Mouse (Mus musculus) hindbrain, embryonic 12.5 days (tissue): ENCODE results near the gene Bud23. TPM values are rescaled to one million over a fixed set of nuclear protein-coding genes. Genes with fewer than 3 reads are reported as not detected.
A peak's percentile ranks its signal among the peaks of the same experiment; 100 is the strongest.
"Not testable (repeated sequence)": the region's sequence is repeated elsewhere in the genome, so short reads cannot be mapped to it uniquely, and the experiment has no call there.

Source experiments
- ATAC-seq: fragments of 200-750 bp; cut with Nextera tagmentation; 2 replicates; pipeline ENCODE4 v1.8.0; 2017; ENCODE audit warnings: moderate TSS enrichment; ENCODE audit not compliant: low FRiP score
- H3K27ac ChIP-seq: fragments of 300-500 bp; sonication (generic); 2 replicates; pipeline ENCODE4 v1.5.1; 2016; ENCODE audit warnings: mild to moderate bottlenecking
- H3K27me3 ChIP-seq: fragments of 300-500 bp; sonication (generic); 2 replicates; pipeline ENCODE4 v1.6.1; 2016; ENCODE audit warnings: mild to moderate bottlenecking
- H3K36me3 ChIP-seq: fragments of 300-500 bp; sonication (generic); 2 replicates; pipeline ENCODE4 v1.6.1; 2016; ENCODE audit warnings: mild to moderate bottlenecking
- H3K4me1 ChIP-seq: fragments of 300-500 bp; sonication (generic); 2 replicates; pipeline ENCODE4 v1.6.1; 2016
- H3K4me2 ChIP-seq: fragments of 300-500 bp; sonication (generic); replicated peaks from 2 replicates; pipeline ENCODE4 v1.6.1; 2016; ENCODE audit warnings: mild to moderate bottlenecking
- H3K4me3 ChIP-seq: fragments of 300-500 bp; sonication (generic); 2 replicates; pipeline ENCODE4 v1.5.1; 2016; ENCODE audit warnings: mild to moderate bottlenecking
- H3K9ac ChIP-seq: fragments of 300-500 bp; sonication (generic); 2 replicates; pipeline ENCODE4 v1.6.1; 2016; ENCODE audit warnings: mild to moderate bottlenecking, moderate library complexity
- H3K9me3 ChIP-seq: fragments of 300-500 bp; sonication (generic); replicated peaks from 2 replicates; pipeline ENCODE4 v1.6.1; 2016; ENCODE audit warnings: mild to moderate bottlenecking
- WGBS: fragments of 180-500 bp; shearing (Covaris S2); methylation state at CpG from one replicate; pipeline ENCODE4 v1.1.7; 2016; 5-methylcytosine and 5-hydroxymethylcytosine counted together
- polyA plus RNA-seq: library from polyadenylated mRNA; unstranded; fragments of >200 nt; fragmentation: Nextera tagmentation; extraction: Ambion mirVana; gene quantifications from 2 replicates; pipeline ENCODE4 v1.2.1, GENCODE M21; 2016

Gene Bud23
- polyA plus RNA-seq, 1 experiment from 2014 or later, result 119 TPM

DNA sequence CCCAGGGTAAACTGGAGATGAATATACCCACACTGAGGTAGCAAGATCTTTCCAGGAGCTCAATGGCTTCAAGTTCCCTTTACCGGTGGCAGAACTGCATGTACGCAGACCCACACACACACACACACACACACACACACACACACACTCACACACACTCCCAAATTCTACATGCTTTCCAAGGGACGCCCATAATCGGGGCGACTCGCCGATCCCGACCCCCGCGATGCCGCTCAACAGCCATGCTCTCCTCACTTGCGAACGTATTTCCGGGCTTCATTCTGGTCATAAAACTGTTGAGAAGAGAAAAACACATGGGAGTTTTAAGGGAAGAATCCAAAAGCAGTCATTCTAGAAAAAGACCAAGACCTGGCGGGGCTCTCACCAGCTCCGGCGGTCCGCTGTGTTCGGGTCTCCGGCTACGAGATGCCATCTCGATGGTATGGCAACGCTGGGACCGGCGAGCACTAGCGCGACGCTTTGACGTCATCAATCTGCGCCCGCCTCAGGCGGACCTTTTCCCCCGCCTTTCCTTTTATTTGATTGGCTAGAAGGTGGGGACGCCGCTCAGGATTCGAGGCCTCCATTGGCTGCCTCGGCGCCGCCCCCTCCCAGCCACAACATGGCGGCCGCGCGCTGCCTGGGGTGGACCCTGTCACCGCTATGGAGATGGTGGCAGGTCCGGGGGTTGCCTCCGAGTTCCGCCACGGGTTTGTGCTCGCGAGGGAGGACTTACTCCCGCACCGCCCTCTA, 954 bp downstream of the Bud23 start, which contains the start of gene Dnajc30:
Dnajc30 (plus strand) TSS at position 574 of the 753 bp plus-strand sequence.
- H3K4me3 ChIP-seq, result peak within 1 kb of the TSS; percentile 86
- peaks cover 49% of the 10 kb centered on the region for H3K36me3 ChIP-seq
- WGBS, result under 1% methylated on average over 52 of the region's 52 CpGs
- peaks cover 20% of the 10 kb centered on the region for H3K4me1 ChIP-seq
- peak within 1 kb of the TSS; percentile 79 for H3K9ac ChIP-seq
- peak within 1 kb of the TSS; percentile 50; the same call in 1 of the 2 replicates for H3K27ac ChIP-seq
- peak within 1 kb of the TSS; percentile 80 for H3K4me2 ChIP-seq
- ATAC-seq, result peak; percentile 95
- H3K27me3 ChIP-seq, result no peaks in the 10 kb centered on the region
- H3K9me3 ChIP-seq, result no peaks in the 10 kb centered on the region

DNA sequence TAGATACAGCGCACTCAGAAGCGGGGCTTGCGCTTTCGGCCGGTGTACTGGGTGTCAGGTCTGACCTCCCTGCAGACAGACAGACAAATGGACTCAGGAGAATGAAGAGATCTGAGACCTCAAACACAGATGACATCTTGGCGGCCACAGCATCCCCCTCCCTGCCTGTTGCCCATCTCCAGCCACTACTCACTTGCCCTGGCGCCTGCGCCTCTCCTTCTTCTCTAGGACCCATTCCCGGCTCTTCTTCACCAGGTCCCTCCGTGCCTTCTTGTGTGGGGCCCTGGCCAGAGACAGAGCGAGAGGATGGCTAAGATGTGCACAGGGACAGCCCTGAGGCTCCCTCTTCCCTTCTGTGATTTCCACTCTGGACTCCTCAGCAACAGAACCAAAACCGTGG, 11.4 kb downstream of the Bud23 start:
- WGBS, result 92% methylated on average over 12 of the region's 12 CpGs
- Histone ChIP-seq H3K36me3 (peaks cover 71% of the 10 kb centered on the region), H3K9me3 (no peaks in the 10 kb centered on the region), H3K9ac (no peak overlapping the region), H3K27me3 (no peaks in the 10 kb centered on the region), H3K4me2 (no peak overlapping the region), H3K4me1 (no peaks in the 10 kb centered on the region), H3K4me3 (no peak overlapping the region), H3K27ac (no peak overlapping the region)
- no peak for ATAC-seq

DNA sequence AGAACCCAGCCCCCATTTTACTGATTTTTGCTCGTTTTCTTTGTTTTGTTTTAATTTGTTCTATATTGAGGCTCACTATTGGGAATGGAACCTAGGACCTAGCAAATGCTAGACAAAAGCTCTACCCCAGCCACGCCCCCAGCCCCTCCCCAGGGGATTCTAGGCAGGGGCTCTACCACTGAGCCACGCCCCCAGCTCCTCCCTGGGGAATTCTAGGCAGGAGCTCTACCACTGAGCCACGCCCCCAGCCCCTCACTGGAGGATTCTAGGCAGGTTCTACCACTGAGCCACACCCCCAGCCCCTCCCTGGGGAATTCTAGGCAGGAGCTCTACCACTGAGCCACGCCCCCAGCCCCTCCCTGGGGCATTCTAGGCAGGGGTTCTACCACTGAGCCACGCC, 15.5 kb downstream of the Bud23 start:
- H3K9ac ChIP-seq, ATAC-seq, H3K27me3 ChIP-seq, H3K4me3 ChIP-seq, H3K4me1 ChIP-seq, H3K27ac ChIP-seq, H3K9me3 ChIP-seq, H3K4me2 ChIP-seq: not testable (repeated sequence)
- peaks cover 55% of the 10 kb centered on the region for H3K36me3 ChIP-seq
- 91% methylated on average over 6 of the region's 6 CpGs for WGBS

DNA sequence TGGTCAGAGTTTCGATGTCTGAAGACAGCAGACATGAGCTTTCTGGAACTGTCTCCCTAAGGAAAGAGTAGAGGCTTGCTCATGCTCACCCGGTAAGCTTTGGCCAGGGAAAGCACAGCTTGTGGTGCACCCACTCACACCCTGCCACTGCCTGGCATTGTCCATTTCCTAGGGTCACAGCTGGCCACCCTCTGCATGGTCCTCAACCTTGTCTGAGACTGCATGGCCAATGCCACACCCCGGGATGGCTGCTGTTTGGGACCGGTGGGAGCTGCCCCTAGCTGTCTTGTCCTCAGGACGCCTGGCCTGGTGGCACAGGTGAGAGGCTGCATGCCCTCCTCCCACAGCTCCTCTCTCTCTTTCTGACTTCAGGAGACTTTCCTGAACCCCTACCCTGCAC, 16.2 kb downstream of the Bud23 start:
- Histone ChIP-seq H3K9me3 (no peaks in the 10 kb centered on the region), H3K4me1 (no peaks in the 10 kb centered on the region), H3K27ac (no peak overlapping the region), H3K4me3 (no peak overlapping the region), H3K27me3 (no peaks in the 10 kb centered on the region), H3K9ac (no peak overlapping the region), H3K4me2 (no peak overlapping the region), H3K36me3 (peaks cover 50% of the 10 kb centered on the region)
- 96% methylated on average over 5 of the region's 5 CpGs for WGBS
- no peak for ATAC-seq

GRCm38 (mm10) chr5:135044575-135044974, 20.2 kb downstream of the Bud23 start:
- ATAC-seq, result no peak
- 89% methylated on average over 3 of the region's 3 CpGs for WGBS
- Histone ChIP-seq H3K27me3 (no peaks in the 10 kb centered on the region), H3K4me3 (no peak overlapping the region), H3K4me1 (no peaks in the 10 kb centered on the region), H3K9ac (no peak overlapping the region), H3K36me3 (peaks cover 37% of the 10 kb centered on the region), H3K9me3 (no peaks in the 10 kb centered on the region), H3K27ac (no peak overlapping the region), H3K4me2 (no peak overlapping the region)

DNA sequence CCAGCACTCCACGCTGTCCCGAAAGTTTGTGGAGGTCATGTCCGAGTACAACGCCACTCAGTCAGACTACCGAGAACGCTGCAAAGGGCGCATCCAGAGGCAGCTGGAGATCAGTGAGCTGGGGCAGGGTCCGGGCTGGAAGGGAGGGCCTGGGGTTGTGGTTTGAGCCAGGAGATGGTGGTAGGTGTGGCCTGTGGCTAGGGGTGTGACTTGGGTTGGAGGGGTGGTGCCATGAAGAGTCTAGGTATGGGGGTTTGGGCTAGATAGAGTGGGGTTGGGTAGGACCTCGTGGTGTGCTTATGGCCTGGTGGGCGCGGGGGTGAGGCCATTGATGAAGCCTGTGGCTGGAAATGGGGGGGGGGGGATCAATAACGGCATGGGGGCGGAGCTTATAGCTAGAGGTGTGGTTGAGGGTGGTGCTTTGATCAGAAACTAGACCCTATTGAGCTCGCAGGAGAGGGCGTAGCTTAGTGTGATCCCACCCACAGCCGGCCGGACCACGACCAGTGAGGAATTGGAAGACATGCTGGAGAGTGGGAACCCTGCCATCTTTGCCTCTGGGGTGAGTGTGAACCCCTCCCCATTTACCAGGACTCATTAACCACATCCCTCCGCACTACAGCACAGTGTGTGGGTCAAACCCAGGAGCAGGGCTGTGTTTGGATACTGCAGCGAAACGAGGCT, 22.5 kb downstream of the Bud23 start:
- Histone ChIP-seq H3K27ac (no peak overlapping the region), H3K4me1 (no peaks in the 10 kb centered on the region), H3K4me3 (no peak overlapping the region), H3K4me2 (no peak overlapping the region), H3K27me3 (no peaks in the 10 kb centered on the region), H3K36me3 (peaks cover 38% of the 10 kb centered on the region), H3K9me3 (no peaks in the 10 kb centered on the region), H3K9ac (no peak overlapping the region)
- 26% methylated on average over 21 of the region's 21 CpGs for WGBS
- no peak for ATAC-seq

DNA sequence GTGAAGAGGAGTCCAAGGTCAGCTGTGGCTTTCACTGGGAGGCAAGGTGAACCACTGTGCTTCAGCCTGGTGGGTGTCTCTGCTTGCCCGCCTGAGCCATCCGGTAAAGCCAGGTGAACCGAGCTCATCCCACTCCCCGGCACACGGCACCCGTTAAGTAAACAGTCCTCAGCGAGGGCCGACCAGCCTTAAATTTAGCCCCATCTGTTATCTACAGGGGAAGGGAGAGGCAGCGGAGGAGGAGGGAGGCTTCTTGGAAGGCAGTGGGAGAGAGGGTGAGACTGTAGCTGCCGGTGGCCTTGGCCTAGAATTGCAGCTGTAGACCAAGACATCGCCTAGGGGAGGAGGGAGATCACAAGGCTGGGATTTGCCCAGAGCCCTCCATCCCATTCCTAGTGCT, 24.0 kb downstream of the Bud23 start:
- Histone ChIP-seq H3K9me3 (no peaks in the 10 kb centered on the region), H3K36me3 (peaks cover 37% of the 10 kb centered on the region), H3K27me3 (no peaks in the 10 kb centered on the region), H3K9ac (no peak overlapping the region), H3K27ac (no peak overlapping the region), H3K4me1 (no peaks in the 10 kb centered on the region), H3K4me2 (no peak overlapping the region), H3K4me3 (no peak overlapping the region)
- WGBS, result 74% methylated on average over 11 of the region's 11 CpGs
- no peak for ATAC-seq

DNA sequence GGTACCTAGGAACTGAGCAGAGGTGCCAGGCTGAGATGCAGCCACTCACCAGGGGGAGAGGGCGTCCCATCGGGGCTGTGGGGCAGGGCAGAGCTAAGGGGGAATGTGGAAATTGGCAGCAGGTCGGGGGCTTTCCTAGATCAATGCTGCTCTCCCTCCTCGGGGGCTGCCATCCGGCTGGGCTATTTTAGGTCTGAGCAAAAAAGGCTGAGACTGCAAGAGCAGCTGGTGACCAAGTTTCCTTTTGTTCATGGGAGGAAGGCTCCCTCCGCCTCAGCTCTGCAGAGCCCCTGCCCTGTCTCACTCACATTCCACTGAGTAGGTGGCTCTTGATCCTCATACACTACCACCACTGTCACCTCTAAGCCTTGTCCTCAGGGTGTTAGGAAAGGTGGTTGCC, 24.7 kb downstream of the Bud23 start:
- Histone ChIP-seq H3K4me2 (no peak overlapping the region), H3K9ac (no peak overlapping the region; the same call in 1 of the 2 replicates), H3K4me1 (no peaks in the 10 kb centered on the region), H3K27ac (no peak overlapping the region), H3K36me3 (peaks cover 30% of the 10 kb centered on the region), H3K9me3 (no peaks in the 10 kb centered on the region), H3K27me3 (no peaks in the 10 kb centered on the region), H3K4me3 (no peak overlapping the region)
- 37% methylated on average over 6 of the region's 6 CpGs for WGBS
- no peak for ATAC-seq

DNA sequence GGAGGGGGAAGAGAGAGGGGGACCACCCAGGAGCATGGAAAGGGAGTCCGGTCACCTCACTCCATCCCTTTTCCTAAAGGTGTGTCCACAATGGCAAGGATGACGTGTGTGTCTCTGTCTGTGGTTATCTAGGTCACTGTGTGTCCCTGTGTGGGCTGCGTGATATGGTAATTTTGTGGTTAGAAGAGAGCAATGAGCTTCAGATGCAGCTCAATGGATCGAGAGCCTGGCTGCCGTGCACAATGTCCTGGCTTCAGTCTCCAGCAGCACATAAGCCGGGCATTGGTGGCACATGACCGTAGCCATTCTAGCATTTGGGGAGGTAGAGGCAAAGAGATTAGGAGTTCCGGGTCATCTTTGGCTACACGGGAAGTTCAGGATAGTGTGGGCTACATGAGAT, 25.2 kb downstream of the Bud23 start:
- no peaks in the 10 kb centered on the region for H3K9me3 ChIP-seq
- H3K27me3 ChIP-seq, result no peaks in the 10 kb centered on the region
- no peak overlapping the region for H3K27ac ChIP-seq
- WGBS, result 86% methylated on average over 9 of the region's 9 CpGs
- no peak overlapping the region; the same call in 1 of the 2 replicates for H3K9ac ChIP-seq
- H3K4me2 ChIP-seq, result no peak overlapping the region
- H3K4me1 ChIP-seq, result no peaks in the 10 kb centered on the region
- H3K36me3 ChIP-seq, result peaks cover 25% of the 10 kb centered on the region
- no peak overlapping the region for H3K4me3 ChIP-seq
- ATAC-seq, result no peak

- Histone ChIP-seq H3K9me3 (no peaks in the 10 kb centered on the region), H3K36me3 (peaks cover 20% of the 10 kb centered on the region), H3K4me1 (no peaks in the 10 kb centered on the region), H3K27me3 (no peaks in the 10 kb centered on the region), H3K9ac (no peak overlapping the region), H3K27ac (no peak overlapping the region), H3K4me3 (no peak overlapping the region), H3K4me2 (no peak overlapping the region)
- 88% methylated on average over 3 of the region's 3 CpGs for WGBS
- no peak for ATAC-seq
Observed at GRCm38 (mm10) chr5:135037946-135038345, 26.8 kb downstream of the Bud23 start.

- H3K4me2 ChIP-seq, result no peak overlapping the region
- H3K9ac ChIP-seq, result no peak overlapping the region
- WGBS, result 66% methylated on average over 18 of the region's 18 CpGs
- H3K4me3 ChIP-seq, result no peak overlapping the region
- H3K27ac ChIP-seq, result no peak overlapping the region
- no peaks in the 10 kb centered on the region for H3K9me3 ChIP-seq
- H3K27me3 ChIP-seq, result no peaks in the 10 kb centered on the region
- ATAC-seq, result no peak
- peaks cover 20% of the 10 kb centered on the region for H3K36me3 ChIP-seq
- H3K4me1 ChIP-seq, result no peaks in the 10 kb centered on the region
Observed at GRCm38 (mm10) chr5:135035608-135036359, 29.0 kb downstream of the Bud23 start.

DNA sequence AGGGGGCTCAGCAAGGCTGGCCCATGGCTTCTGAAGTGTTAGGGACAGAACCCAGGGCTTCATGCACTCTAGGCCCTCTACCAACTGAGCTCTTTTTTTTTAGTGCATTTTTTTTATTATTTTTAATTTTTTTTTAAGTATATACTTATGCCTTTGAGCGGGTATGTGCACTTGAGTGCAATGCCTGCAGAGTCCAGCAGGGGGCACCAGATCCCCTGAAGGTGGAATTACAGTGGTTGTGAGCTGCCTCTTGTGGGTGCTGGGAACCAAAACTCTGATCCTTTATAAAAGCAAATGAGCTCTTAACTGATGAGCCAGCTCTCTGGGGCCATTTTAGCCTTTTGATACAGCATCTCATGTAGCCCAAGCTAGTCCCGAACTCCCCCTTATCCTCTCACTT, 30.2 kb downstream of the Bud23 start:
- no peak overlapping the region for H3K4me3 ChIP-seq
- H3K27me3 ChIP-seq, result no peaks in the 10 kb centered on the region
- no peak overlapping the region for H3K27ac ChIP-seq
- no peaks in the 10 kb centered on the region for H3K9me3 ChIP-seq
- 88% methylated on average over 2 of the region's 2 CpGs for WGBS
- H3K36me3 ChIP-seq, result peaks cover 17% of the 10 kb centered on the region
- H3K9ac ChIP-seq, result no peak overlapping the region
- H3K4me1 ChIP-seq, result peaks cover under 1% of the 10 kb centered on the region; the same call in 1 of the 2 replicates
- no peak overlapping the region for H3K4me2 ChIP-seq
- ATAC-seq, result no peak
